Mouse (Mus musculus) heart, postnatal 0 days (tissue): Measurements from ENCODE around the gene Rbm28. TPM values are rescaled to one million over a fixed set of nuclear protein-coding genes. Genes with fewer than 3 reads are reported as not detected.

Experiments used
- ATAC-seq: fragments of 200-750 bp; cut with Nextera tagmentation; 2 replicates; pipeline ENCODE4 v1.8.0; 2017; ENCODE audit warnings: low read depth, moderate number of reproducible peaks, moderate library complexity; ENCODE audit not compliant: insufficient read depth
- DNase-seq: peaks from one replicate; pipeline ENCODE4 v3.0.0-alpha.2; 2016; ENCODE audit warnings: low spot score
- H3K27ac ChIP-seq: fragments of 300-500 bp; sonication (generic); 2 replicates; pipeline ENCODE4 v1.5.1; 2014; ENCODE audit warnings: low read depth, mild to moderate bottlenecking
- H3K27me3 ChIP-seq: fragments of 300-500 bp; sonication (generic); 2 replicates; pipeline ENCODE4 v1.6.1; 2014; ENCODE audit warnings: low read length, mixed read lengths; ENCODE audit not compliant: control insufficient read depth, insufficient read depth
- H3K36me3 ChIP-seq: fragments of 300-500 bp; sonication (generic); replicated peaks from 2 replicates; pipeline ENCODE4 v1.6.1; 2014; ENCODE audit warnings: low read length, mixed read lengths; ENCODE audit not compliant: control insufficient read depth, insufficient read depth
- H3K4me1 ChIP-seq: fragments of 300-500 bp; sonication (generic); 2 replicates; pipeline ENCODE4 v1.6.1; 2014; ENCODE audit warnings: antibody characterized with exemption; ENCODE audit not compliant: control insufficient read depth, insufficient read depth
- H3K4me2 ChIP-seq: fragments of 300-500 bp; sonication (generic); 2 replicates; pipeline ENCODE4 v1.6.1; 2014; ENCODE audit warnings: low read depth, mild to moderate bottlenecking, low read length, moderate library complexity
- H3K4me3 ChIP-seq: fragments of 300-500 bp; sonication (generic); 2 replicates; pipeline ENCODE4 v1.5.1; 2014; ENCODE audit warnings: low read depth, low read length
- H3K9ac ChIP-seq: fragments of 300-500 bp; sonication (generic); replicated peaks from 2 replicates; pipeline ENCODE4 v1.6.1; 2014; ENCODE audit warnings: low read depth, low read length, mixed read lengths
- H3K9me3 ChIP-seq: fragments of 300-500 bp; sonication (generic); replicated peaks from 2 replicates; pipeline ENCODE4 v1.6.1; 2016; ENCODE audit warnings: low read length; ENCODE audit not compliant: control insufficient read depth
- CTCF ChIP-seq: IDR thresholded peaks from 2 replicates; pipeline ENCODE4 v1.5.1; 2016; ENCODE audit warnings: antibody characterized with exemption, control low read depth, low read depth
- EP300 ChIP-seq: IDR thresholded peaks from 2 replicates; pipeline ENCODE4 v1.6.1; 2016; ENCODE audit warnings: antibody characterized with exemption, low read depth
- WGBS: fragments of 180-500 bp; shearing (Covaris S2); extraction: QIAGEN DNeasy Blood & Tissue Kit; methylation state at CpG from one replicate; pipeline ENCODE4 v1.1.7; 2014; 5-methylcytosine and 5-hydroxymethylcytosine counted together
- polyA plus RNA-seq: library from polyadenylated mRNA; unstranded; fragments of >200 nt; fragmentation: Nextera tagmentation; extraction: Ambion mirVana; gene quantifications from 2 replicates; pipeline ENCODE4 v1.2.1, GENCODE M21; 2015
- total RNA-seq: library from RNA; depleted of rRNA; stranded (reverse); fragments of >200 nt; gene quantifications from 2 replicates; pipeline ENCODE4 v1.2.3, GENCODE M21; 2014; ENCODE audit warnings: low replicate concordance

The Rbm28 gene
- total and polyA plus RNA-seq, 2 experiments from 2014 or later: 6.8 to 13.3 TPM

DNA sequence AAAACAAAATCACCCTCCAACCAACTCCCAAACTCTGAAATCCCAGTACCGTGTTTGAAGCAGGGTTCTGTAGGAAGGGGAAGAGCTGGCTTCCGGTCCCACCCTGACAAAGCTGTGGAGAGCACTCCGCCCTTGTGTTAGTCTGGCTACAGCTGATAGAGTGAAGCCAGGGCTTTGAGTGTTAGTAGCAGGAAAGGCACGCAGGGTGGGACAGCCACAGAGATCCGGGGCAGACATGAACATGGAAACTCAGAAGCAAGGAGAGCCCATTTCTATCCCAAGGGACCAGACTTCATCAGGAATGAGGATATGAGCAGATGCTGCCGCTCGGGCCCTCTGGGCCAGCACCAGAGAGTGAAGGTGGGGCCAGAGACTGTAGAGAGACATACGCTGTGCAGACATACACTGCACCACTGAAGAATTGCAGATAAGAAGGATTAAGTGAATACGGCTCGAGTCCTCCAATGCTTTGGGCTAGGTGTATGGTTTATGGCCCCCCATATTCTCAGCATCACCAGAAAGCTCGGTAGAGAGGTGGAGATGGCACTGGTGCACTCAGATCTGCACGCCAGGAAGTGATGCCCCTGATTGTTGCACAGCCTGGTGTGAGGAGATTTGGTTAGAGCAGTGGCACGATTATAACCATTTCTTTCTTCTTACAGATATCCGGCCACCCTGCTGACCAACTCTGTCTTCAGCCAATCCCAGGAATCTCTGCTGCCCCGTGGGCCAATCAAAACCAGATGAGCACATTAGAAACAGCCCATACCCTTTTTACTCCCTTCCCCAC is 29.4 kb upstream of the Rbm28 start:
- Histone ChIP-seq H3K9me3 (no peaks in the 10 kb centered on the region), H3K36me3 (no peaks in the 10 kb centered on the region), H3K27ac (peak overlapping the region; percentile 72), H3K9ac (no peak overlapping the region), H3K4me1 (peaks cover 11% of the 10 kb centered on the region; the same call in 1 of the 2 replicates), H3K4me2 (peak overlapping the region; percentile 15; the same call in 1 of the 2 replicates), H3K4me3 (no peak overlapping the region), H3K27me3 (no peaks in the 10 kb centered on the region)
- TF ChIP-seq CTCF (no peak), EP300 (peak; percentile 70)
- DNase-seq: peak; percentile 69
- ATAC-seq: peak; percentile 79
- WGBS: 31% methylated on average over 15 of the region's 15 CpGs

DNA sequence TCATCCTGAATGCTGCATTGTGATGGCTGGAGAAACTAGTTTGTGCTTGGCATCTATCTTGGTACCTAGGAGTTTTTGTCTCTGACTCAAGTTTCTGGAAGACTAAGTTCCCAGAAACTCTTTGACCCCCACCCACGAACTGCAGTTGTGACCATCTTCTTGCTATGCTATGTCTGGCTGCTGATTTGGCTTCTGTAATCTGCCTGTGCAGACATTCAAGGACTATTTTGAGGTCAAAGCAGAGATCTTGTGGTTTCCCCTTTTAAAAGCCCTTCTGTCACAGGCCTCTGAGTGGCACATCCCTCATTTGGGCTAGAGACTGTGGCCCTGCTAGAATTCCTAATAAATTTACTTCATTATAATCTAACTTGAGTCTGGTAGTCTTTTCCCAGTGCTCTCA is 23.1 kb upstream of the Rbm28 start:
- Histone ChIP-seq H3K9me3 (no peaks in the 10 kb centered on the region), H3K27me3 (0 out of 2 replicates have a peak, but pooled peaks cover 4% of the 10 kb centered on the region), H3K27ac (no peak overlapping the region), H3K36me3 (no peaks in the 10 kb centered on the region), H3K4me3 (no peak overlapping the region), H3K4me1 (no peaks in the 10 kb centered on the region), H3K4me2 (no peak overlapping the region), H3K9ac (no peak overlapping the region)
- TF ChIP-seq CTCF: no peak
- no peak for TF ChIP-seq EP300
- 54% methylated on average over 1 of the region's 1 CpGs for WGBS
- DNase-seq (no peak), ATAC-seq (no peak)

- Histone ChIP-seq H3K4me3 (peak overlapping the region; percentile 60; the same call in 1 of the 2 replicates), H3K4me1 (no peaks in the 10 kb centered on the region), H3K27ac (no peak overlapping the region), H3K36me3 (no peaks in the 10 kb centered on the region), H3K9me3 (no peaks in the 10 kb centered on the region), H3K27me3 (peaks cover 72% of the 10 kb centered on the region), H3K9ac (no peak overlapping the region), H3K4me2 (peak overlapping the region; percentile 92; the same call in 1 of the 2 replicates)
- ATAC-seq (no peak), DNase-seq (no peak)
- TF ChIP-seq CTCF: no peak
- TF ChIP-seq EP300: no peak
- 51% methylated on average over 8 of the region's 8 CpGs for WGBS
Observed at GRCm38 (mm10) chr6:29179843-29180242, 15.0 kb upstream of the Rbm28 start.

- peaks cover 75% of the 10 kb centered on the region for H3K27me3 ChIP-seq
- under 1% methylated on average over 64 of the region's 79 CpGs for WGBS
Observed at GRCm38 (mm10) chr6:29178888-29179658, 14.3 kb upstream of the Rbm28 start, which contains the start of gene Prrt4. Prrt4 (minus strand) TSS chr6:29179584.

DNA sequence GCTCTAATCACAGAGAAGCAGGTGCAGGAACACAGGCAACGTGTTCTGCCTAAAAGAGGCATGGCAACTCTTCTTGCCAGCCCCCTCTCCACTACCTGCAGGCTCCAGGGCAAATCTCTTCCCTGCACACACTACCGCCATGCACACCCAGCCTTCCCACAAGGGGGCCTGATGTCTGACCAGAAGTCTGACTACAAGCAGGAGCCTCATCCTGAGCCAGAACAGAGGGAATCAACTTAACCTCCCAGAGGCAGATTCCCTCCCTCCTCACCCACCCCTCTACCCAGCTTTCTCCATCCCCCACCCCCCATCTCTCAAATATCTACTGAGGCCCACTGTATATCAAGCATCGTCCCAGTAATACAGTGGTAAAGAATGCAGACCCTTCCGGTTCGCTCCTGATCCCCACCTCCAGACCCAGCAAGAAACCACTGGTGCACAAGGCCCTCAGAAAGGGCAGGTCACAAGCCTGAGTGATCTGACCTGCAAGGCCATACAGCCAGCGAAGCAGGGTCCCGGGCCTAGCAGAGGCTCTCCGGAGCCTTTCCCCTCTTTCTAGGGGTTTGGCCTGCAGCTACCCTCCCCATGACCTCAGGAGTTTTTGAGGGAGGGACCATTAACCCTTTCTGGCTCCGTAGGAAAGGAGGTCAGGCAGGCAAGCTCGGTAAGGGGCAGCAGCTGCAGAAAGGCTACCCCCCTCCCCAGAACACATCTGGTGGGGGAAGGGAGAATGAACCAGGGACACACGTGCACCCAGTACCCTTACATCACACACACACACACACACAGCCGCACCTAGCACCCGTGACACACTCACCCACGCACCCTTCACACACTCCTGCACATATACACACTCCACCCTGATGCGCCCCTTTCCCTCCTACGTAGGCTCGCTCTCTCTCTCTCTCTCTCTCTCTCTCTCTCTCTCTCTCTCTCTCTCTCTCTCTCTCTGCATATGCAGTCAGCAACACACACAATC is 13.4 kb upstream of the Rbm28 start:
- Histone ChIP-seq H3K4me2 (peak overlapping the region; percentile 92), H3K27me3 (peaks cover 82% of the 10 kb centered on the region), H3K4me3 (peak overlapping the region; percentile 60), H3K27ac (no peak overlapping the region), H3K36me3 (no peaks in the 10 kb centered on the region), H3K4me1 (no peaks in the 10 kb centered on the region), H3K9me3 (no peaks in the 10 kb centered on the region), H3K9ac (peak overlapping the region; percentile 52; the same call in 1 of the 2 replicates)
- 43% methylated on average over 17 of the region's 17 CpGs for WGBS
- no peak for TF ChIP-seq CTCF
- TF ChIP-seq EP300: no peak
- ATAC-seq (no peak), DNase-seq (no peak)

More at GRCm38 (mm10) chr6:29178888-29179658, 14.3 kb upstream of the Rbm28 start, which contains the start of gene Prrt4:
- H3K9me3 ChIP-seq: no peaks in the 10 kb centered on the region
- DNase-seq (no peak), ATAC-seq (peak; percentile 59)
- H3K4me3 ChIP-seq: peak within 1 kb of the TSS; percentile 60
- no peak within 1 kb of the TSS for H3K27ac ChIP-seq
- no peaks in the 10 kb centered on the region for H3K4me1 ChIP-seq
- H3K4me2 ChIP-seq: peak within 1 kb of the TSS; percentile 92
- H3K9ac ChIP-seq: peak within 1 kb of the TSS; percentile 52
- TF ChIP-seq CTCF: no peak
- TF ChIP-seq EP300: no peak
- no peaks in the 10 kb centered on the region for H3K36me3 ChIP-seq
